Mouse (Mus musculus) midbrain, embryonic 16.5 days (tissue): Measurements from ENCODE around the gene Ubp1. TPM values are rescaled to one million over a fixed set of nuclear protein-coding genes. Genes with fewer than 3 reads are reported as not detected.
"Not testable (repeated sequence)": the region's sequence is repeated elsewhere in the genome, so short reads cannot be mapped to it uniquely, and the experiment has no call there.

Experiments
- ATAC-seq: fragments of 200-750 bp; cut with Nextera tagmentation; 2 replicates; pipeline ENCODE4 v1.8.0; 2017; ENCODE audit warnings: moderate TSS enrichment
- H3K27ac ChIP-seq: fragments of 300-500 bp; sonication (generic); 2 replicates; pipeline ENCODE4 v1.5.1; 2014; ENCODE audit warnings: mild to moderate bottlenecking, low read length, mixed read lengths
- H3K27me3 ChIP-seq: fragments of 300-500 bp; sonication (generic); 2 replicates; pipeline ENCODE4 v1.6.1; 2014; ENCODE audit warnings: low read depth, low read length, mixed read lengths; ENCODE audit not compliant: control insufficient read depth, insufficient read depth
- H3K36me3 ChIP-seq: fragments of 300-500 bp; sonication (generic); 2 replicates; pipeline ENCODE4 v1.6.1; 2014; ENCODE audit warnings: mild to moderate bottlenecking, low read length, moderate library complexity, mixed read lengths; ENCODE audit not compliant: control insufficient read depth, insufficient read depth
- H3K4me1 ChIP-seq: fragments of 300-500 bp; sonication (generic); 2 replicates; pipeline ENCODE4 v1.6.1; 2014; ENCODE audit warnings: mild to moderate bottlenecking, low read length, mixed read lengths; ENCODE audit not compliant: control insufficient read depth, insufficient read depth
- H3K4me2 ChIP-seq: fragments of 300-500 bp; sonication (generic); 2 replicates; pipeline ENCODE4 v1.6.1; 2014; ENCODE audit warnings: mild to moderate bottlenecking, low read length, mixed read lengths
- H3K4me3 ChIP-seq: fragments of 300-500 bp; sonication (generic); 2 replicates; pipeline ENCODE4 v1.5.1; 2014; ENCODE audit warnings: low read depth, mild to moderate bottlenecking, low read length, moderate library complexity, mixed read lengths
- H3K9ac ChIP-seq: fragments of 300-500 bp; sonication (generic); 2 replicates; pipeline ENCODE4 v1.6.1; 2014; ENCODE audit warnings: low read depth, low read length, mixed read lengths
- H3K9me3 ChIP-seq: fragments of 300-500 bp; sonication (generic); replicated peaks from 2 replicates; pipeline ENCODE4 v1.6.1; 2014; ENCODE audit warnings: mild to moderate bottlenecking, low read length, mixed read lengths; ENCODE audit not compliant: control insufficient read depth, poor library complexity, severe bottlenecking
- WGBS: fragments of 180-500 bp; shearing (Covaris S2); extraction: QIAGEN DNeasy Blood & Tissue Kit; methylation state at CpG from one replicate; pipeline ENCODE4 v1.1.7; 2014; 5-methylcytosine and 5-hydroxymethylcytosine counted together
- polyA plus RNA-seq: library from polyadenylated mRNA; unstranded; fragments of >200 nt; fragmentation: Nextera tagmentation; extraction: Ambion mirVana; gene quantifications from 2 replicates; pipeline ENCODE4 v1.2.1, GENCODE M21; 2015

Gene Ubp1
- polyA plus RNA-seq, result 26.9 and 29.8 TPM in 2 replicates

DNA sequence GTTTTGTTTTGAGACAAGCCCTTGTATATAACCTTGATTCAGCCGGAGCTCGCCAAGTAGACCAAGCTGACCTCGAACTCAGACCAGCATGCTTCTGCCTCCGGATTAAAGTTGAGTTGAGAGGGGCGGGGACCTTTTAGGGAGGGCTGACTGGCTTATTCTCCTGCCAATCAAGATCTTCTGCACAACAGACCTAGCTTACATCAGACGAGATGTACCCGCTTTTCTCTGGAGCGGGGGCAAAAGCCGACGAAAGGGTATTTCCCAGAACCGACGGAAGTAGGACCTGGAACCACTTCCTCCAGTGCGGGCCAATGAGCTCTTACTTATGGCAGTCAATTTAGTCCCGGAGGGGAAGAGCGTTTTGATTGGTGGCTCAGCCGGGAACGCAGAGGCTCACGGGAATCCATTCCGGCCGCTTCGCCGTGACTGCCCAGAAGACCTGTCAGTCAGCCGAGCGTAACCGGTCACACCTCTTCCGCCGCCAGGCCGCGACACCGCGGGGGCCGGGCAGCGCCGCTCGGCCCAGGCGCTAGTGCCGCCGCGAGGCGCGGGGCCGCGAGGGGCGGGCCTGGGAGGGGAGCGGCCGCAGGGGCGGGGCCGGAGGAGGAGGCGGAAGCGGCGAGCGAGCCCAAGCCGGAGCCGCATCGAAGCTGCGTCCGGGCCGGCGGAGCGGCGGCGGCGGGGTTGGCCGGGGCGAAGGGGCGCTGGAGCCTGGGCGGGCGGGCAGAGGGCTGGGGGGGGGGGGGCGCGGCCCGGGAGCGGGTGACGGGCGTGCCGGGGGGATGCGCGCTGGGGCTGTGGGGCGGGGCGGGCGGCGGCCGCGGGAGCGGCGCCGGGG is at the start of gene Ubp1:
Gene Ubp1, plus strand, starts transcription at position 401 of the 841 bp plus-strand sequence.
- peak within 1 kb of the TSS; percentile 93 for H3K9ac ChIP-seq
- peak within 1 kb of the TSS; percentile 97 for H3K4me2 ChIP-seq
- H3K27ac ChIP-seq, result peak within 1 kb of the TSS; percentile 90
- H3K4me1 ChIP-seq, result peaks cover 26% of the 10 kb centered on the region
- no peaks in the 10 kb centered on the region for H3K36me3 ChIP-seq
- H3K4me3 ChIP-seq, result peak within 1 kb of the TSS; percentile 97
- ATAC-seq, result peak; percentile 97
- WGBS, result under 1% methylated on average over 37 of the region's 86 CpGs
- no peaks in the 10 kb centered on the region for H3K27me3 ChIP-seq
- H3K9me3 ChIP-seq, result no peaks in the 10 kb centered on the region

DNA sequence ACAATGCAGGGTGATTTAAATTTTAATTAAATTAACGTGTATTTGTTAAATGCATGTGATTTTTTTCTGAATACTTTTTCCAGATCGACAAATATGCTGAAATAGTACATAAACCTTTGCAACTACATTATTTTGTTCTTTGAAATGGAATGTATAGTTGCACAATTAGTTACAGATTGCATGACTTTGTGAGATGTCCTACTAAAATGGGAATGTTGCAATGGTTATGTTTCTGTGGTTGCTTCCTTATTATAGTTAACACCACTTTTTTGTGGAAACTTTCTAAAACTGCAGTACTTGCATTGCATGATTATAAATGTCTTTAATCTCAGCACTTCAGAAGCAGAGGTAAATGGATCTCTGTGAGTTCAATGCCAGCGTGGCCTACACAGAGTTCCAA is 35.8 kb upstream of the Ubp1 start:
- Histone ChIP-seq H3K4me1 (no peaks in the 10 kb centered on the region), H3K4me3 (no peak overlapping the region), H3K9ac (no peak overlapping the region), H3K27ac (no peak overlapping the region), H3K27me3 (no peaks in the 10 kb centered on the region), H3K9me3 (no peaks in the 10 kb centered on the region), H3K4me2 (no peak overlapping the region), H3K36me3 (peaks cover 33% of the 10 kb centered on the region)
- no peak for ATAC-seq
- whole genome bisulfite sequencing, result 95% methylated on average over 3 of the region's 3 CpGs

DNA sequence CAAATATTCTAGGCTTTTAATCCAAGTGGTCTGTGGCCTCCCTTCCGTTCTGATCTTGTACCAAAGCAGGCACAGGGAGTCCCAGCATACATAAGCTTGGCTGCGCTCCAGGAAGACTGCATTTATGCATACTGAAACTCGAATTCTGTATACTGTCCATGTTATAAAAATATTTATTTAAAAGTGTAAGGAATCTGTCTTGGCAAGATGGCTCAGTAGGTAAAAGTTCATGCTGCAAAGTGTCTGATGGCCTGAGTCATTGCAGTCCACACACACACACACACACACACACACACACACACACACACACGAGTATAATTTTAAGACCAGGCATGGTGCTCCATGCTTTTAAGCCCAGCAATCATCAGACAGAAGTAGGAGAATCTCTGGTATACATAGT is 27.6 kb upstream of the Ubp1 start:
- no peak for ATAC-seq
- Histone ChIP-seq H3K9ac (no peak overlapping the region), H3K27ac (no peak overlapping the region), H3K4me3 (no peak overlapping the region), H3K4me1 (no peaks in the 10 kb centered on the region), H3K27me3 (no peaks in the 10 kb centered on the region), H3K36me3 (peaks cover 37% of the 10 kb centered on the region), H3K9me3 (no peaks in the 10 kb centered on the region), H3K4me2 (no peak overlapping the region)
- WGBS, result 86% methylated on average over 4 of the region's 4 CpGs

DNA sequence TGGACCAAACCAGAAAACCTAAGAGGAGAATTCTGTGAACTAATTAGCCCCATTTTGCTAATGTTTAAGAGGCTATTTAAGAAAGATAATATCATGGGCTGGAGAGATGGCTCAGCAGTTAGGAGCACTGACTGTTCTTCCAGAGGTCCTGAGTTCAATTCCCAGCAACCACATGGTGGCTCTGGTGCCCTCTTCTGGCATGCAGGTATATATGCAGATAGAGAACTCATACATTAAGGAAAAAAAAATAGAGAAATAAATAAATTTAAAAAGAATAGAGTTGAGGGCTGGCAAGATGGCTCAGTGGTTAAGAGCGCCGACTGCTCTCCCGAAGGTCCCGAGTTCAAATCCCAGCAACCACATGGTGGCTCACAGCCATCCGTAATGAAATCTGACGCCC is 26.4 kb upstream of the Ubp1 start:
- H3K27me3 ChIP-seq, H3K4me1 ChIP-seq, H3K4me3 ChIP-seq, H3K9ac ChIP-seq, ATAC-seq, H3K9me3 ChIP-seq, H3K27ac ChIP-seq, H3K4me2 ChIP-seq: not testable (repeated sequence)
- WGBS, result 97% methylated on average over 6 of the region's 6 CpGs
- H3K36me3 ChIP-seq, result peaks cover 35% of the 10 kb centered on the region

DNA sequence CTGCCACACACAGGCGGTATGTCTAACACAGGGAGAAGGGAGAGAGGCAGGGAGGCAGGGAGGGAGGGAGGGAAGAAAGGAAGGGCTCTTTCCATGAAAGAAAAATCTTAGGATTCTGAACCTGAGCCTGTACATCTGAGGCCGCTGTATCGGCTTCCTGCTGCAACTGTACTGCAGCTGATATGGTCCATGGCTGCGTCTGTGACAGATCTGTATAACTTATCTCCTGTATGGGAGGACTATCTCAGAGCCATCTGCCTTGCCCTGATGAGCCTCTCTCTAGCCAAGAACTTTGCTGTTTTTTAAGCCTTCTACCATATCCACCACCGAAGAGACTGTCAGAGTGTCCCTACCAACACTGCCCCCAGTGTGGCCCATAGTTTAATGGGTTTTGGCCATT is 14.9 kb upstream of the Ubp1 start:
- no peak overlapping the region for H3K4me2 ChIP-seq
- peaks cover 51% of the 10 kb centered on the region for H3K36me3 ChIP-seq
- H3K9me3 ChIP-seq, result no peaks in the 10 kb centered on the region
- H3K27ac ChIP-seq, result no peak overlapping the region
- no peak for ATAC-seq
- no peaks in the 10 kb centered on the region for H3K27me3 ChIP-seq
- H3K9ac ChIP-seq, result no peak overlapping the region
- no peak overlapping the region for H3K4me3 ChIP-seq
- H3K4me1 ChIP-seq, result no peaks in the 10 kb centered on the region
- WGBS, result 90% methylated on average over 5 of the region's 5 CpGs

DNA sequence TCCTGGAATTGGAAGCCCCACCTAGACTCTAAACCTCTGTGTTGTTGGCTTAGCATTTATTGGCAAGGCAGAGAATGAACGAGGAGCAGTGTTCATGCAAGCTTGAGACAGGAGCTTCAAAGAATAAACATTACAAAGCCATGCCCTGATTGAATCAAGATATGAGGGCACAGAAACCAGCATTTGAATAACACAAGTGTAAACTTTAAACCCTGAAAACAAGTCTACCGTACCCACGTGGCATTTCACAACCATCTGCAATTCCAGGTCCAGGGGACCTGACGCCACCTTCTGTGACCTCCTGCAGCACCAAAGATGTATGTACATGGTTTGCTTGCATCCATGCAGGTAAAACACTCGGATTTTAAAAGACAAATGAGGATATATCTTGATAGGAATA is 8.1 kb upstream of the Ubp1 start:
- no peak overlapping the region for H3K4me3 ChIP-seq
- peaks cover 22% of the 10 kb centered on the region for H3K36me3 ChIP-seq
- H3K4me1 ChIP-seq, result no peaks in the 10 kb centered on the region
- H3K27me3 ChIP-seq, result no peaks in the 10 kb centered on the region
- no peaks in the 10 kb centered on the region for H3K9me3 ChIP-seq
- ATAC-seq, result no peak
- no peak overlapping the region for H3K9ac ChIP-seq
- 95% methylated on average over 5 of the region's 5 CpGs for WGBS
- H3K27ac ChIP-seq, result no peak overlapping the region
- H3K4me2 ChIP-seq, result no peak overlapping the region

DNA sequence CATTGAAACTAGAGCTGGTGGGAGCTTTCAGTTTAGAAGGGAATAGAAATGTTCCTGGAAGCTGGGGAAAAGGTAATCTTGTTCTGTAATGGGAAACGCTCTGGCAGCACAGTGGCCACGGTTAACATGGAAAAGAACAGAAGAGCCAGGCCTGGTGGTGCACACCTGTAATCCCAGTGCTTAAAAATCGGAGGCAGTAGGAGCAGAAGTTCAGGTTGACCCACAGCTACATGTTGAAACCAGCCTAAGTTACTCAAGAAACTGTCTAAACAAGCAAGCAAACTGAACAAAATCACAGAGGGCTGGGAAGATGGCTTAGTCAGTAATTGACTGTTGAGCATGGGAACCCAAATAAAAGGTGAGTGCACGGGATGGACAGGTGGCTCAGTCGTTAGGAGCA is 5.9 kb upstream of the Ubp1 start:
- no peak overlapping the region for H3K9ac ChIP-seq
- H3K27ac ChIP-seq, result no peak overlapping the region
- H3K4me1 ChIP-seq, result no peaks in the 10 kb centered on the region
- H3K4me3 ChIP-seq, result no peak overlapping the region
- H3K27me3 ChIP-seq, result no peaks in the 10 kb centered on the region
- H3K36me3 ChIP-seq, result peaks cover 15% of the 10 kb centered on the region
- WGBS, result 88% methylated on average over 5 of the region's 5 CpGs
- H3K4me2 ChIP-seq, result no peak overlapping the region
- no peak for ATAC-seq
- H3K9me3 ChIP-seq, result no peaks in the 10 kb centered on the region

DNA sequence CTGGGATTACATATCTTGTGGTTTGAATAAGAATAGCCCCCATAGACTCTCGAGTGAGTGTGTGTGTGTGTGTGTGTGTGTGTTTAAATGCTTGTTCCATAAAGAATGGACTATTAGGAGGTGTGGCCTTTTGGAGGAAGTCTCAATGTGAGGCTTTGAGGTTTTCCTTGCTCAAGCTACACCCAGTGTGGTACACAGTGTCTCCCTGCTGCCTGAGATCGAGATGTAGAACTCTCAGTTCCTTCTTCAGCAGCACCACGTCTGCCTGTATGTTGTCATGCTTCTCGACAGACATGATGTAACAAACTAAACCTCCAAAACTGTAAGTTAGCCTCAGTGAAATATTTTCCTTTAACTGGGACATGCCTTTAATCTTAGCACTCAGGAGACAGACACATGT is 2.1 kb upstream of the Ubp1 start:
- Histone ChIP-seq H3K36me3 (no peaks in the 10 kb centered on the region), H3K4me3 (no peak overlapping the region), H3K27ac (no peak overlapping the region), H3K9me3 (no peaks in the 10 kb centered on the region), H3K4me1 (peaks cover 20% of the 10 kb centered on the region), H3K4me2 (no peak overlapping the region), H3K9ac (no peak overlapping the region), H3K27me3 (no peaks in the 10 kb centered on the region)
- no peak for ATAC-seq
- 91% methylated on average over 4 of the region's 4 CpGs for WGBS

DNA sequence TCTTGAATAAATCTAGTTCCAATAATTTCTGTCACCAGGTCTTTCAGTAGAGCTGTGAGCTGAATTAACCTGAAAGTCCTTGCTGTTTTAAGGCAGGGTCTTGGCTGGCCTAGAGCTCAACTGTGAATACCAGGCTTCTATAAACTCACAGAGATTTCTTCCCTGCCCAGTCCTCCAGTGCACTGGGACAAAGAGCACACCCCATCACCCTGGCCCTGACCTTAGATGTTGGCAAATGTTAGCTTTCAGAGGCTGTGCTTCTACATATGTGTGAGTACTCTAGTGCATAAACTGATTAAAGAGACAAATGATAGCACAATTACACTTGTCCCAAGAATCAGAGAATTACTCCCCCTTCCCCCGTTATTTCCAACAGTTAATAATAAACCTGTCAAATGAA is 1.1 kb upstream of the Ubp1 start:
- Histone ChIP-seq H3K4me1 (peaks cover 24% of the 10 kb centered on the region), H3K27ac (no peak overlapping the region), H3K4me2 (no peak overlapping the region; the same call in 1 of the 2 replicates), H3K9ac (no peak overlapping the region), H3K27me3 (no peaks in the 10 kb centered on the region), H3K4me3 (no peak overlapping the region), H3K36me3 (no peaks in the 10 kb centered on the region), H3K9me3 (no peaks in the 10 kb centered on the region)
- 77% methylated on average over 1 of the region's 1 CpGs for WGBS
- no peak for ATAC-seq
